Mouse (Mus musculus) thymus, adult 18-20 months (tissue): ENCODE measurements at regions not wholly inside any gene's neighbourhood (a gene's known extent, or its start where the extent isn't known, plus 50 kb on each side); places are given as distances from the start of the nearest gene placed in this dataset.

Source experiments
- DNase-seq, 2 experiments: peaks; one replicate each; pipeline ENCODE4 v3.0.0; 2022; ENCODE audit warnings: mixed read lengths in 2 of 2

GRCm38 (mm10) chr13:35383624-35384018 lies 276.0 kb upstream of the Cdyl start:
- no peak for DNase-seq

DNA sequence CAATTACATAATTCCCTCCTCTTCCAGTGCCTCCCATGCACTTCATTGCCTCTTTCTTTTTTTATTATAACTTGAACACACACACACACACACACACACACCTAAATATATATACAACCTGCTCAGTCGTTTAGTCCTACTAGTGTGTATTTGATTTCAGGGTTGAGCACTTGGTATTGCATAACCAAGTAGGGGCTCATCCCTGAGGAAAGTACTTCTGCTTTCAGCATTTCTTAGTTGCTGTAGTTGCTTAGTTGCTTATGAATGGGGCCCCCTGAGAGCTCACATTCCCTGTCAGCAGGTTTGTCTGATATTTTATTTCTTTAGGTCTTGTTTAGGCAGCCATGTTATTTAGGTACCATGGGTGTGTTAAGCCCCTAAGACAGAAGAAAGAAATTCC lies 271.3 kb upstream of the Cdyl start:
- no peak for DNase-seq

GRCm38 (mm10) chr13:35389781-35390525 lies 269.7 kb upstream of the Cdyl start:
- DNase-seq: no peak

GRCm38 (mm10) chr13:35390526-35390880 lies 269.1 kb upstream of the Cdyl start:
- no peak for DNase-seq

DNA sequence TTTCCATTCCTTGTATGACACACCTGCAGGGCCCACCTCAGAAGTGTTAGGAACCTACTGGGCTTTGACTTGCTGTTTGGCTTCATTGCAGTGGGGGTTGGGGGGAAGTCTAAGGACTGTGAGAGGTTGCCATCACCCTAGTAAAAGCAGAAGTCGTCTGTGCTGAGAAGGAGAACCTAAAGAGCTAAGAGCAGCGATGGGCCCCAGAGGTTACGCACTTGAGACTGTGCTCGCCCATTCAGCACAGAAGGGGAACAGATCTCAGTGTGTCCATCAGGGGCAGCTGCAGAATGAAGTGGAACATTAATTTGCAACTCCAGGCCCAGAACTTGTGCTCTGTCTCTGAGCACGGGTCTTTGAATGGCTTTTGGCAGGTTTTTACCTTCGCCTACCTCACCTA lies 267.5 kb upstream of the Cdyl start:
- DNase-seq: no peak

- no peak for DNase-seq
Observed at GRCm38 (mm10) chr13:35395192-35395591, 264.4 kb upstream of the Cdyl start.

DNA sequence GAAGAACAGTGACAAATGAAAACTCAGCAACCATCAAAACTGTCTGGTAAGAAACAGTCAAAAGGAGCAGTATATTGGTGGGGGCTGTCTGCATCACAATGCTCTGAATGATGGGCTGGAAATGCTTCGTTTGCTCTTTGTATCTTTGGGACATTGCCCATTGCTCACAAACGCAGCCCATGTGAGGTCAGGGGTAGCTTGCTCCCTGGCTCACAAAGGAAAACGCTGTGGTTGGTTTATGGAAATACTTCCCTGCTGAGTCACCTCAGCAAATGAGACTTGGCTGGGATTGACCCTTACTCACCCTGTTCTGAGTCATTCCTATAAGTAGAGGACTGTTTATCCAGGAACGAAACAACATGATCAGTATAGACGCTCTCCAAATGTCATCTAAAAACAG lies 264.0 kb upstream of the Cdyl start:
- DNase-seq: no peak

DNA sequence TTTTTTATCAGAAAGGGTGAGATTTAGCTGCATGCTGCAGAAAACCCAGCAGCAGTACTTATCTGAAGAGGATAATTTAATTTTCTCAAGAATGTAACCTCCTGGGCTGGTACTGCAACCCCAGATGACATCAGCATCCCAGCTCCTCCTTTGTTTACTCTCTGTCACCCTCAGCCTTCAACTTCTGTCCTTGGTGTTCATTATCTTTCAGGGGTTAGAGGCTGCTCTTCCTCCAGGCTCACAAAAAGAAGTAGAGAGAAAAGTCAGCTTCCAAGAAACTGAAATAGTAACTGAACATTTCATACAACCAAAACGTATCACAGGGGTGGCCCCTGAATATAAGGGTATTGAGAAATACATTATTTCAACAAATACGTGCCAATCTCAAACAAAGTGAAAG lies 262.5 kb upstream of the Cdyl start:
- DNase-seq: no peak

GRCm38 (mm10) chr13:35398192-35398591 lies 261.4 kb upstream of the Cdyl start:
- no peak for DNase-seq

- DNase-seq: no peak
Observed at GRCm38 (mm10) chr13:35402856-35403255, 256.8 kb upstream of the Cdyl start.

DNA sequence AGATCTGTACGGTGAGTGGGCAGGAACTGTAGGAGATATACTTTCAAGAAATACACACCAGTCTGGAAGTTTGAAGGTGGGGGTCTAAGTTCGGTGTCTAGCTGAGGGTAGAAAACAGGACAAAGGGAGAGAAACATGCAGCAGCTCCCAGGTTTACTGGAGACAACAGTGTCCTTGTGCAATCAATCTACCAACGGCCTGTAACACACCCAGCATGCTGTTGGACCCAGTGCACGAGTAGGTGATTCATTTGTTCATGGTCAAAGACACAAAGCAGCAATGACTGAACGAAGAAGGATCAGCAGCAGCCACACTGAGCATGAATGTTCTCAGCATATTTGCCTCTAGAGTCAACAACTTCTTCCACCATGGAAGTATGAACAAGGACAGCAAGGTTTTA lies 255.2 kb upstream of the Cdyl start:
- DNase-seq: no peak

GRCm38 (mm10) chr13:35405384-35405783 lies 254.2 kb upstream of the Cdyl start:
- no peak for DNase-seq

DNA sequence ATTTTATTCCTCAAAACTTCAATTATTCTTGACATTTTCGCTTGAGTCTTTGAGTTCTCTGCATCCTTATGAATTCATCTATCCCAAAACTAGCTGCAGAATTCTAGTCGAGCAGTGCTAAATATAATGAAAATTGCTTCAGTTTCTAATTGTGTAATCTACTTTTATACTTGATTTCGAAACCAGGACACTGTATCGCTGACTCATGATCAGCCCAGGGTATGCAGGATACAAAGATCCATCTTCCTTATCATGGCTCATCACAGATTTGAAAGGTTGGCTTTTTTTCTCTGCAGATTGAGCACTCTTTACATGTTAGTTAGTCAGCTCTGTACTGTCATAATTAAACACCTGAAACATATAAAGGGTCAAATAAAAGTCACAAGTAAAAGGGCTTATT lies 242.1 kb upstream of the Cdyl start:
- no peak for DNase-seq

- DNase-seq: no peak
Observed at GRCm38 (mm10) chr13:35420076-35420475, 239.6 kb upstream of the Cdyl start.

DNA sequence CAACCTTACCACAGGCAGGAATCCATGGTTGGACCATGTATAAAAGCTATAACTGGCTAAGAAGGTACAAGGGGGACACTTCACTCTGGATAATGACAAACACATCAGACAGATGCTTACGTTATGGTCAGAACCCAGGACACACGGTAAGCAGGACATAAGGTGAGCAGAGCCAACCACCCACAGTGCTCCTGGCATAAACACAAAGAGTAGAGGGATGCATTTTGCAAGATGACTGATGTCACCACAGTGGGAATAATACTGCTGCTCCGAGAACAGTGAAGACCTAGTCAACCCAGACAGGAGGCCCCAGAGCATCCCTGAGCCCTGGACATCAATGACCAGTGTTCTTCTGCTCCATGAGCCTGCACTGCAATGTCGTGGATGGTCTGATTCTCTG lies 233.6 kb upstream of the Cdyl start:
- DNase-seq: no peak

GRCm38 (mm10) chr13:35435173-35435572 lies 224.5 kb upstream of the Cdyl start:
- DNase-seq: no peak

- DNase-seq: no peak
Observed at GRCm38 (mm10) chr13:35447661-35448060, 212.0 kb upstream of the Cdyl start.

DNA sequence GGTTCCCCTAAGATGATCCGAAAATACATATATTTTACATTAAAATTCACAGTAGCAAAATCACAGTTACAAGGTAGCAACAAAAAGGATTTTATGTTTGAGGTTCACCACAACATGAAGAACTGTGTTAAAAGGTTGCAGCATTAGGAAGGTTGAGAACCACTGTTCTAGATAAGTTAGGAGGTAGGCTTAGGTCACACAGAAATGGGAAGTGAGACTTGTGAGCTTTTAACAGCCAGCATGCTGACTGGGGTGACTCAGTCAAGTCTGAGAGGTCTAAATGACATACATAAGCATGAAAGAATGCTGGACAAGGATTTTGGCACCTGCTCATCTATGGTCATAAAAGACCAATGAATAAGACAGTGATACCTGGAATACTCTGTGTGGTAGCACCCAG lies 207.2 kb upstream of the Cdyl start:
- DNase-seq: no peak

GRCm38 (mm10) chr13:35453222-35453914 lies 206.3 kb upstream of the Cdyl start:
- DNase-seq: no peak

DNA sequence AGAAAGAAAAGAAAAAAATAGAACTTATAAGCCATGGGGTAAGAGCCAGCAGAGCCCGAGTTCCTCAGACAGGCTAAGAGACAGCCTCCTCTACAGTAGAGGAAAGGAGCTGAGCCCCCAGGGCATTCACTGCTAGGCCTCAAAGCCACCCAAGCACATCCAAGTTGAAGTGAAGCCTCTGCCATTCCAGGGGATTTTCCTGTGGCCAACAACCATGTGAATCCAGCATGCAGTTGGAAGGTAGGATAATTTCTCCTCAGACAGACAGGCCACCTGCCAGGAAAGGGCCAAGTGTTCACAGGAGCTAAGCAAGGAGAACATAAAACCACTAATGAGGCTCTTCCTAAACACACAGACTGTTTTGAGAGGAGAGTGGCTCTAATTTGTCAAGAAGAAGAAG lies 199.6 kb upstream of the Cdyl start:
- no peak for DNase-seq

- no peak for DNase-seq
Observed at GRCm38 (mm10) chr13:35463231-35463630, 196.4 kb upstream of the Cdyl start.

GRCm38 (mm10) chr13:35463850-35464249 lies 195.8 kb upstream of the Cdyl start:
- no peak for DNase-seq

DNA sequence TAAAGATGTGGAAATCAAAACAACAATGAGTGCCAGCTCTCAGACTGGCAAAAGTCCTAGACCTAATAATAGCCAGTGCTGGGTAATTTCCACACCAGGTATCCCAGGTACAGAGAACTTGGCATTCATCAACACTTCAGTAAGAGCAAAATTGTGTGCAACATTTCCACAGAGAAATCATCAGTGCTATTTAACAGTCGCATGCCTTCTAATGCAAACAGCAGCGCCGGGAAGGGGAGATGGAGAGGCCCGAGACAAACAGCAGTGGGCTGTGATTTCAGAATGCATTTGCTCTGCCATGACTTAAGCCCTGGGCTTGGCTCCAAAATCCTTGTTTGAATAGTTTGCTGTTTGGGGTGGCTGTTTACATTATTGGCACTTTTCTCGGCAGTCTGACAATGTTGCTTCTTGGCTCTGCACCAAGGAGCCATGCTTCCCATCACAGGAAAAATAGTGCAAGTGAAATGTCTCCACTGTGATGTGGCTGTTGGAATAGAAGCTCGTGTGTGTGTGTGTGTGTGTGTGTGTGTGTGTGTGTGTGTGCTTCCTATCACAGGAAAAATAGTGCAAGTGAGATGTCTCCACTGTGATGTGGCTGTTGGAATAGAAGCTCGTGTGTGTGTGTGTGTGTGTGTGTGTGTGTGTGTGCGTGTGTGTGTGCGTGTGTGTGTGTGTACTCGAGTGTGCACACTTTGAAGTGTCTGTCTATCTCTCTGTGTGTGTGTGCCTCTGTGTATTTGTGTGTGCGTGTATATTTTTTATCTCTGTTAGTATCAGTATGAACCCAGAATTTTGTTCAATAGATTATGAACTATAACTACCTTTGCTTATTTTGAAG lies 190.1 kb upstream of the Cdyl start:
- no peak for DNase-seq

DNA sequence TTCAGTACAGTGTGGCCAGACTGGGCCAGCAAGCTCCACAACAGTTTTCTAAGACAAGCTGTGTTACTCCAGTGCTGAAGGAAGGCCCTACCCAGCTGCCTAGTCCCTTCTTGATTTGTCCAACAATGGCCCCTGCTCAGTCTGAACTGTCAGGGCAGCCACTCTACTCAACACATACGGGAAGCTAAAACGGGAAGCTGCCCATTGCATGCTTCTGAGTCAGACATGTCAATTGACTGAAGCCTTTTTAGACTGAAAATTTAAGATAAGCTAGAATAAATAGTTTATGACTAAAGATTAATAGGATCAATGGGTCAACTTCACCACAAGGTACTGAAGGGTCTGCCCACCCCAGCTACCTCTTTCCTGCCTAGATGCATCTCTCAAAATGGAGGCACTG lies 181.4 kb upstream of the Cdyl start:
- no peak for DNase-seq
